Mouse (Mus musculus) gastrocnemius, postnatal 4 days (tissue): ENCODE measurements at regions not wholly inside any gene's neighbourhood (a gene's known extent, or its start where the extent isn't known, plus 50 kb on each side); places are given as distances from the start of the nearest gene placed in this dataset.

Experiments
- DNase-seq, 2 experiments: peaks; one replicate each; pipeline ENCODE4 v3.0.0; 2021 to 2022; ENCODE audit warnings: low spot score in 2 of 2, mixed read lengths in 2 of 2

GRCm38 (mm10) chr12:36748345-36748744 lies 360.0 kb upstream of the Meox2 start:
- no peak for DNase-seq

GRCm38 (mm10) chr12:36765315-36766058 lies 342.9 kb upstream of the Meox2 start:
- no peak for DNase-seq

DNA sequence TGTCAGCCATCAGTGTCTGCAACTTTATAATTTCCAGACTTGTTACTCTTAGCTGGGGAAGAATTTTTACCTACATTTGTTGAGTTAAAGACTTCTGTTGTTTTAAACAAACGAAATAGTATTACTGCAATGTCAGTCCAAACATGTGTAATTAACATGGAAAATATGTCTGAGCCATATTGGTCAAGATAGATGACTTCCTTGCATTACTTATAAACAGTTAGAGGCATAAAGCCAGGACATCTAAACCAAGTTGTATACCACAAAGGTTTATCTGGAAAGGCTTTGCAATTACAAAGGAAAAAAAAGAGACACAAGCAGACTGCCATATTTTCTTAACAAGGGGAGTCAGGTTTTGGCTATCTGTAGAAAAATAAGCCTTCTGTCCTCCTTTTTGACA lies 342.2 kb upstream of the Meox2 start:
- no peak for DNase-seq

- no peak for DNase-seq
These were observed 327.6 kb upstream of the Meox2 start for GRCm38 (mm10) chr12:36780761-36781160.

DNA sequence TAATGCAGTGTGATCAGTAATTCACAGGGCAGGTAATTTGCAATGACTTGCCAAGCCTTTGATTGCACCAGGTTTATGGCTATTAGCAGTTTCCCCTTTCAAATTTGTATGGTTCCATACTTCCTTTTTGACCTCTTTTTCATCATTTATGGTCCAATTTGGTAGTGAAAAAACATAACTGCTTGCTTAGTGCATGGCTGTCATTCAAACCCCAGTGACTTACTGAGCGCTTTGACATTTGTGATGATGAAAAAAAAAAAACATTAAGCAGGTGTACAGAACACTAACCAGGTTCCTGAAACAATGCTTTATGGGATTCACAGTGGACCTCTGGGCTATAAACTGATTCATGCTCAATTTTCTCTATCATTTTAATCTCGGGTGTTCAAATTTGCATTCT lies 317.5 kb upstream of the Meox2 start:
- DNase-seq, result no peak

DNA sequence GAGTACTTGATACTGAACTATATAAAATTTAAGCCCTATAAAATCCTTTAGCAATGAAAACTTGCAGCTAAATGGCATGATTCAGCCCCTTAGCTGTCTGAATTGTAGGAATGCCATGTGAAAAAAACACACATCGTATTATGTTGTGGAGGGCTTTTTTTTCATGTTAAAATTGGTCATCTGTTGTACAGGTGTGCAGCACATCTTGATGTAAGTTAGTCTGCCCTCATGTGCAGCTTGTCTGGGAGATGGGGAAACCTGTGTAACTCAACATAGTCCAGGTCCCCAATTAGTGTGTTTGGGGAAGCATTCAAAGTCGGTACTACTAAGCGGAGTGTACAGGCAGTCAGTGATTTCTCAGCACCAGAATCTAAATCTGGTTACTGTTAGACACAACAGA lies 316.9 kb upstream of the Meox2 start:
- DNase-seq, result no peak

DNA sequence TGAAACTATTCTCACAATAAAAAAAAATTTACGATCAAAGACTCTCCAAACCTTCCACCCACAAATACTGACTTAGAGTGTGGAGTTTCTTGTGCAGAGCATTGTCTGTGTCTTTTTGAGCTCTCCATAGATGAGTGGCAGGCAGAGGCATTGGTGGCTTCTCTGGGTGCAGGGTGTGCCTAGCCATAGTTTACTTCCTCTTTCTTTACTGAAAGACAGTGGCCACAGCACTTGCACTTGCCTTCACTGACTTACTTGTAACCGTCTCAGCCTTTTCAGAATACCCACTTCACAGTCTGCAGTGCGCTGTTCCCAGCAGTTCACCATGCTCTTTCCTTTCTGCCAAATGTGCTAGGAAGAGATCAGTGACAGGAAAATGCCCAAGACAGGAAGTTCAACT lies 316.1 kb upstream of the Meox2 start:
- no peak for DNase-seq

DNA sequence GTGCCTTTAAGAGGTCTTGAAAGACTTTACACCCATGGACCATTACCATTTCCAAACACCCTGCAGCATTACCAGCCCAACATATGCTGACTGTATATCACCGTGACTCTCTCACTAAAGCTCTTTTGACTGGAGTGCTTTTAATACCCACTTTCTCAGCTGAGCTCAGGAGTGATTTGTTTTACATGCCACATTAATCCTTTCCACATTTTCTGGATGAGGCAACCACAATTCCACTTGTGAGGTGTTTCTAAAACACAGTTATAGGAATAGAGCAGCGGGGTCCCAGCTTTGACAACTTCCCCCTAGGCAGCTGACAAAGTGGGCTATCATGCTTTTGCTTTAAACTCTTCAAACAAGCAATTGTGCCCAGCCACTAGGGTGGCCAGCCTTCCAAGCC lies 314.5 kb upstream of the Meox2 start:
- DNase-seq, result no peak

DNA sequence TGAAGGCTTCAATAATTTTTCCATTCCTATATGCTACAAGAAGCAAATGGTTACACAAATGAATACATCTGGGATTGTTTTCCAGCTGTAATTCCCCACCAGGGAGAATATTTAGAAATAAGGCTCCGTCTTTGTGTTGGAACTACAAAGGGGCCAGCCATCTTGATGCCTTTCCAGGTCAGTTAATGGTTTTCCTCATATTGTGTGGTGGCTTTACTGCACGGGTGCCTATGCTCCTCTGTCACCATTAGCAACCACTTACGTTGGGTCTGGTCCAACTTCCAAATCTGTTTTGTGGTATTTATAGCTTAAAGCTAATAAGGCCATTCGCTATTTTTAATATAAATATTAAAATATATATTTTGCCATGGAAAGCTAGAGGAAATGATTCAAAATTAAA lies 312.1 kb upstream of the Meox2 start:
- DNase-seq, result no peak

DNA sequence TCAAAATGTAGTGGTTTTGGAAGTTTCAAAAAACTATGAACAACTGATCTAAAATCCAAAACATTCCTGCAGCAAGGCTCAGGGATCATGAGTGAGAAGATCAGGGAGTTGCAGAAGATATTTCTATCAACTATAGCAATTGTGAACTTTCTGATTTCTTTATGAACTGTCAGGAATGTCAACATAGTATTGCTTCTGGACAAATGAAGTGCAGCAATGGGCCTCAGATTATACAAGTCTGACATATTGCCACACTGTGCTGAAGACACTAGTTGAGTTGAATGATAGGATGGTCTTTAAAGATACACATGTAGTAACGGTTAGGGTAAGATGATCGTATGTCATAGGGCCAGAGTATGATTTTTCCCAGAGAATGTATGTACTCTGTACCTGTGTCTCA lies 290.4 kb upstream of the Meox2 start:
- no peak for DNase-seq

GRCm38 (mm10) chr12:36818852-36819251 lies 289.5 kb upstream of the Meox2 start:
- DNase-seq, result no peak

DNA sequence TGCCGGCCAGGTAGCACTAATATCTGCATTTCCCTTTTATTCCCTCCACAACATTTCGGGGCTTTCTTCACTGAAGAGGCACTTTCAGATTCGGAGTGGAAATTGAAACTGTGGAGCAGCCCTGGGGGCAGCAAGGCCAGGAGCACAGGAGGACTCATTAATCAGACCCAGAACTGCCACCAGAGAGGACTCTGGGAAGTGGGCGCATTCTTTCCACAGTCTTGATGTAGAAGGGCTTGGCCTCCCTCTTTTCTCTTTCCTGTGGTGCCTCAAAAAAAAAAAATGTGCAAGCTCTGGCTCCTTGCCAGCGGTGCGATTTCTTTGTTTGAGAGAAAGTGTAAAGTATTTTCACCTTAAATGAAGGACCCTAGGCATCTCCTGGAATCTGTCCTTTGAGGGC lies 281.6 kb upstream of the Meox2 start:
- DNase-seq, result no peak

- no peak for DNase-seq
These were observed 276.9 kb upstream of the Meox2 start for GRCm38 (mm10) chr12:36831307-36831997.

DNA sequence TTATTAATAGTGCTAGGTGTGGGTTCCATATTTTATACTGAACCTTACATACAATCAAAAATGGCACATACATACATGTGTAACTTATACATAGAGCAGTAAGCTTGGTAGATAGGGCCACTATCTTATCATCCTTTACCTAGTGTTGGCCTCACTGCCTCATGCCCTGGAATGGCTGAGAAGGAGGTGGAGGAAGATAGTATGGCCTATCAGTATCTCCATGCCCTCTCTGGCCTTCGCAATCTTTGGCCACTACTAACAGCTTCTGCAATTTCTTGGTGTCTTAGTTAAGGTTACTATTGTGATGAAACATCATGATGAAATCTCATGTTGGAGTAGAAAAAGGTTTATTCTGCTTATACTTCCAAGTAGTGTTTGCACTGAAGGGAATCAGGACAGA lies 265.4 kb upstream of the Meox2 start:
- no peak for DNase-seq

GRCm38 (mm10) chr12:36845130-36845529 lies 263.2 kb upstream of the Meox2 start:
- DNase-seq, result no peak

DNA sequence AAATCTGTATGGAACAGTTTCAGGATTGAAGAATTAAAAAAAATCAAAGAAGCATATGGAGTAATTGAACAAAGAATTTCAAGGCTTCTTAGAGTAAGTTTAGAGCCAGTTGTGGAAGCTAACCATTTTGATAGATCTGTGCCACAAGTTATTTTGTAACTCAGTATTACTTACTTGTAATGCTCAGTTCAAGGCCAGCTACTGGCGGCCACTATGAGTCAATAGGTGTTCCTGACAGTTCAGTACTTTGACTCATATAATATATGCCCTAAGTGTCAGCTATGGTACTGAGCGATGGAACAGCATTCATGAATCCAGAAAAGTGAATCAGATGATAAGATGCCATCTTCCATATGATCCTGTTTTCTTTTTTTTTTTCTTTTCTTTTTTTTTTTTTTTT lies 259.3 kb upstream of the Meox2 start:
- no peak for DNase-seq

- no peak for DNase-seq
These were observed 245.2 kb upstream of the Meox2 start for GRCm38 (mm10) chr12:36863113-36863512.

DNA sequence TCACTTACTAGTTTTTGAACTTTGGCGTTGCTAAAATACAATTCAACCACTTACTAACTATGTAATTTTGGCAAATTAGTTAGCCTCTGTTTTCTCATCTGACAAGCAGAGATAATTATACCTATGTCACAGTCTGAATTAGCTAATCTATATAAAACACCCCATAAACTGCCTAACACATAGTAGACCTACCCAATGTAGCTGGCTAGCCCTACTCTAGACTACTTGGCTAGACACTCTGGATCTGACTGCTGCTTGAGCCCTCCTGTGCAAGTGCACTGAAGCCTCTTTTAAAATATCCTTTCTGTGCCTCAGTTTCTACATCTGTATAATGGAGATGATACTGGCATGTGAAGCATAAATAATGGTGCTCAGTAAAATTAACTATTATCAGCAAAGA lies 227.6 kb upstream of the Meox2 start:
- DNase-seq, result no peak

- no peak for DNase-seq
These were observed 195.0 kb upstream of the Meox2 start for GRCm38 (mm10) chr12:36913364-36913763.

GRCm38 (mm10) chr12:36917576-36918106 lies 190.7 kb upstream of the Meox2 start:
- DNase-seq, result no peak

DNA sequence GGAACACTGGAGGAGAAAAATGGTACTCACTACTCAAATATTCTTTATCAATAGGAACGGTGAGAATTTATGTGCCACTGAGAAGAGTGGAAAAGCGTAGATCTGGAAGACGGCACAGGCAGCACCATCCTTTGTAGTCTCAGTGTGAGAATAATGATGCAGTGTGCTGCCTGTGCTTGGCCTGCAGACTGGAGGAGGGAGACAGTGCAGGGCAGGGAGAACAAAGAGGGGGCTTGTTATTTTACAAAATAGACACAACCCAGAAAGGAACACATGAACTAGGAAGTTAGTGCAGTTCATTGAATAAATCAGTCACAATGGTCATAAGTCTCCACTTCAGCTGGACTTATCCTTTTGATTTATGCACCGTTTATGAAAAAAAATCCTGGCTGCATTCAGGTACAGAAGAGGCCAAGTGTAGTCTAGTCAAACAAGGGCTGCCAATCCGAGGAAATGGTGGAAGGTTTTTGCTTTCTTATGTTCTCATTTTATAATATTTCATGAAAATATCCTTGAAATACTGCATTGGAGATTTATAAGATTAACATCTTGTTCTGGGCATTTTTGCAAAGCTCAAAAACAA lies 190.0 kb upstream of the Meox2 start:
- DNase-seq, result no peak

GRCm38 (mm10) chr12:36923558-36923957 lies 184.8 kb upstream of the Meox2 start:
- DNase-seq, result no peak
